Mouse (Mus musculus) intestine, postnatal 0 days (tissue): Measurements from ENCODE around the gene Elmo1. TPM values are rescaled to one million over a fixed set of nuclear protein-coding genes. Genes with fewer than 3 reads are reported as not detected.

Experiments
- ATAC-seq: fragments of 200-750 bp; cut with Nextera tagmentation; 2 replicates; pipeline ENCODE4 v1.8.0; 2017; ENCODE audit warnings: mild to moderate bottlenecking, moderate TSS enrichment, moderate library complexity
- H3K27ac ChIP-seq: fragments of 300-500 bp; sonication (generic); 2 replicates; pipeline ENCODE4 v1.5.1; 2014; ENCODE audit warnings: mild to moderate bottlenecking, low read depth, low read length, moderate library complexity
- H3K27me3 ChIP-seq: fragments of 300-500 bp; sonication (generic); replicated peaks from 2 replicates; pipeline ENCODE4 v1.6.1; 2014; ENCODE audit warnings: low read length, mixed read lengths; ENCODE audit not compliant: control insufficient read depth, insufficient read depth
- H3K36me3 ChIP-seq: fragments of 300-500 bp; sonication (generic); 2 replicates; pipeline ENCODE4 v1.6.1; 2014; ENCODE audit warnings: mild to moderate bottlenecking, moderate library complexity; ENCODE audit not compliant: control insufficient read depth, insufficient read depth
- H3K4me1 ChIP-seq: fragments of 300-500 bp; sonication (generic); replicated peaks from 2 replicates; pipeline ENCODE4 v1.6.1; 2014; ENCODE audit warnings: antibody characterized with exemption, low read length, mixed read lengths; ENCODE audit not compliant: control insufficient read depth, insufficient read depth
- H3K4me2 ChIP-seq: fragments of 300-500 bp; sonication (generic); replicated peaks from 2 replicates; pipeline ENCODE4 v1.6.1; 2014; ENCODE audit warnings: low read depth, mild to moderate bottlenecking, moderate library complexity
- H3K4me3 ChIP-seq: fragments of 300-500 bp; sonication (generic); 2 replicates; pipeline ENCODE4 v1.5.1; 2014; ENCODE audit warnings: low read depth, low read length
- H3K9ac ChIP-seq: fragments of 300-500 bp; sonication (generic); 2 replicates; pipeline ENCODE4 v1.6.1; 2014; ENCODE audit warnings: mild to moderate bottlenecking, low read depth, low read length
- H3K9me3 ChIP-seq: fragments of 300-500 bp; sonication (generic); 2 replicates; pipeline ENCODE4 v1.6.1; 2016; ENCODE audit warnings: mixed run types; ENCODE audit not compliant: control insufficient read depth
- CTCF ChIP-seq: sonication (generic); IDR thresholded peaks from 2 replicates; pipeline ENCODE4 v1.5.1; 2016; ENCODE audit warnings: low read depth, mild to moderate bottlenecking, control low read depth, antibody characterized with exemption, moderate library complexity
- WGBS: fragments of 180-500 bp; shearing (Covaris S2); extraction: QIAGEN DNeasy Blood & Tissue Kit; methylation state at CpG from one replicate; pipeline ENCODE4 v1.1.7; 2014; 5-methylcytosine and 5-hydroxymethylcytosine counted together
- polyA plus RNA-seq: library from polyadenylated mRNA; unstranded; fragments of >200 nt; fragmentation: Nextera tagmentation; extraction: Ambion mirVana; gene quantifications from 2 replicates; pipeline ENCODE4 v1.2.1, GENCODE M21; 2015

Elmo1 gene
- polyA plus RNA-seq, 1 experiment from 2014 or later: 8.2 TPM

- 87% methylated on average over 3 of the region's 3 CpGs for WGBS
- ATAC-seq: no peak
- no peaks in the 10 kb centered on the region for H3K9me3 ChIP-seq
- H3K4me3 ChIP-seq: no peak overlapping the region
- no peak overlapping the region for H3K27ac ChIP-seq
- no peaks in the 10 kb centered on the region for H3K27me3 ChIP-seq
- no peak for TF ChIP-seq CTCF
- H3K4me2 ChIP-seq: no peak overlapping the region
- H3K9ac ChIP-seq: no peak overlapping the region
- no peaks in the 10 kb centered on the region for H3K36me3 ChIP-seq
- no peaks in the 10 kb centered on the region for H3K4me1 ChIP-seq
Observed at GRCm38 (mm10) chr13:20521492-20521891, 431.1 kb downstream of the Elmo1 start.

GRCm38 (mm10) chr13:20523671-20524070 lies 433.3 kb downstream of the Elmo1 start:
- Histone ChIP-seq H3K4me3 (no peak overlapping the region), H3K36me3 (no peaks in the 10 kb centered on the region), H3K9me3 (no peaks in the 10 kb centered on the region), H3K9ac (no peak overlapping the region), H3K4me2 (no peak overlapping the region), H3K27ac (no peak overlapping the region), H3K4me1 (no peaks in the 10 kb centered on the region), H3K27me3 (no peaks in the 10 kb centered on the region)
- ATAC-seq: no peak
- WGBS: 82% methylated on average over 1 of the region's 1 CpGs
- TF ChIP-seq CTCF: no peak

- no peaks in the 10 kb centered on the region for H3K9me3 ChIP-seq
- no peak overlapping the region for H3K4me2 ChIP-seq
- no peaks in the 10 kb centered on the region for H3K36me3 ChIP-seq
- no peak for ATAC-seq
- 82% methylated on average over 4 of the region's 4 CpGs for WGBS
- H3K27me3 ChIP-seq: no peaks in the 10 kb centered on the region
- H3K4me3 ChIP-seq: no peak overlapping the region
- TF ChIP-seq CTCF: no peak
- H3K27ac ChIP-seq: no peak overlapping the region
- no peaks in the 10 kb centered on the region for H3K4me1 ChIP-seq
- H3K9ac ChIP-seq: no peak overlapping the region
Observed at GRCm38 (mm10) chr13:20525844-20526243, 435.4 kb downstream of the Elmo1 start.

GRCm38 (mm10) chr13:20537053-20537452 lies 446.7 kb downstream of the Elmo1 start:
- WGBS: 90% methylated on average over 1 of the region's 1 CpGs

GRCm38 (mm10) chr13:20537487-20537886 lies 447.1 kb downstream of the Elmo1 start:
- TF ChIP-seq CTCF: no peak
- no peaks in the 10 kb centered on the region for H3K4me1 ChIP-seq
- WGBS: 84% methylated on average over 2 of the region's 2 CpGs
- no peak overlapping the region for H3K4me3 ChIP-seq
- no peak overlapping the region for H3K9ac ChIP-seq
- no peaks in the 10 kb centered on the region for H3K36me3 ChIP-seq
- H3K27me3 ChIP-seq: no peaks in the 10 kb centered on the region
- H3K9me3 ChIP-seq: no peaks in the 10 kb centered on the region
- H3K27ac ChIP-seq: no peak overlapping the region
- ATAC-seq: no peak
- no peak overlapping the region for H3K4me2 ChIP-seq

More at GRCm38 (mm10) chr13:20537053-20537452, 446.7 kb downstream of the Elmo1 start:
- Histone ChIP-seq H3K9ac (no peak overlapping the region), H3K36me3 (no peaks in the 10 kb centered on the region), H3K4me3 (no peak overlapping the region), H3K27ac (no peak overlapping the region), H3K4me2 (no peak overlapping the region), H3K4me1 (no peaks in the 10 kb centered on the region), H3K27me3 (no peaks in the 10 kb centered on the region), H3K9me3 (no peaks in the 10 kb centered on the region)
- no peak for TF ChIP-seq CTCF
- ATAC-seq: no peak

- H3K4me2 ChIP-seq: no peak overlapping the region
- H3K9ac ChIP-seq: no peak overlapping the region
- no peak overlapping the region for H3K4me3 ChIP-seq
- no peaks in the 10 kb centered on the region for H3K36me3 ChIP-seq
- no peak for ATAC-seq
- no peaks in the 10 kb centered on the region for H3K4me1 ChIP-seq
- H3K9me3 ChIP-seq: no peaks in the 10 kb centered on the region
- WGBS: 66% methylated on average over 12 of the region's 12 CpGs
- H3K27ac ChIP-seq: no peak overlapping the region
- TF ChIP-seq CTCF: no peak
- H3K27me3 ChIP-seq: no peaks in the 10 kb centered on the region
Observed at GRCm38 (mm10) chr13:20538216-20539070, 448.0 kb downstream of the Elmo1 start.
